Mouse (Mus musculus) left cerebral cortex, adult 2 months (tissue): ENCODE data around the gene Usf2. TPM values are rescaled to one million over a fixed set of nuclear protein-coding genes. Genes with fewer than 3 reads are reported as not detected.

ENCODE experiments used
- DNase-seq, 2 experiments: peaks; one replicate each; pipeline ENCODE4 v3.0.0; 2021 to 2022; ENCODE audit warnings: low spot score in 2 of 2, mixed read lengths in 1 of 2; ENCODE audit errors: extremely low spot score in 1 of 2
- H3K27ac ChIP-seq: fragments of 200-600 bp; 2 replicates; pipeline ENCODE4 v1.8.1; 2022
- H3K4me3 ChIP-seq: fragments of 200-600 bp; 2 replicates; pipeline ENCODE4 v1.8.1; 2022
- CTCF ChIP-seq: fragments of 200-600 bp; IDR thresholded peaks from 2 replicates; pipeline ENCODE4 v1.8.1; 2022; ENCODE audit warnings: antibody characterized with exemption, mild to moderate bottlenecking, moderate library complexity
- intact Hi-C: fragments of 180-260 bp; cut with DNase I; formaldehyde crosslinking; loops from one replicate; pipeline ENCODE4 v1.15.1; 2025
- total RNA-seq, 2 experiments: library from RNA; stranded (reverse); gene quantifications; 2 replicates each; pipeline ENCODE4 v1.2.3; 2021

Gene Usf2
- total RNA-seq, 2 experiments from 2014 or later, result 131 to 134 TPM

GRCm38 (mm10) chr7:30908992-30909431 is 47.6 kb downstream of the Usf2 start:
- DNase-seq, result no peak
- intact Hi-C loops, result no loop called here
- no peak for TF ChIP-seq CTCF
- Histone ChIP-seq H3K4me3 (no peak overlapping the region), H3K27ac (no peak overlapping the region)

- Histone ChIP-seq H3K27ac (no peak overlapping the region), H3K4me3 (no peak overlapping the region)
- TF ChIP-seq CTCF, result no peak
- DNase-seq, result no peak
- intact Hi-C loops, result no loop called here
These were observed 48.2 kb downstream of the Usf2 start for GRCm38 (mm10) chr7:30908277-30908991.

- TF ChIP-seq CTCF, result peak; percentile 72
- H3K4me3 ChIP-seq, result no peak overlapping the region
- intact Hi-C loops, result loop anchor here (2.0 to 5.0 kb wide), 2 partner anchors 31 to 307 kb away; partner anchors contain the start of gene Zbtb32
- DNase-seq, result peak; percentile 24 to 46
- no peak overlapping the region for H3K27ac ChIP-seq
These were observed 52.6 kb downstream of the Usf2 start for GRCm38 (mm10) chr7:30904042-30904441.

Other genes starting within 250 kb of the Usf2 start
- under 1 TPM; 0.70 TPM for gene Atp4a, start 244.6 kb downstream of the Usf2 start, total RNA-seq
- 100 to 1,000 TPM; 119 to 127 TPM for gene Tmem147, start 227.3 kb downstream of the Usf2 start, total RNA-seq
- not detected for gene Gapdhs, start 213.1 kb downstream of the Usf2 start, total RNA-seq
- 1 to 10 TPM; 7.8 to 8.7 TPM for gene Sbsn, start 205.3 kb downstream of the Usf2 start, total RNA-seq
- 1 to 10 TPM; 1.9 to 2.1 TPM for gene Dmkn, start 193.0 kb downstream of the Usf2 start, total RNA-seq
- not detected for gene Krtdap, start 168.9 kb downstream of the Usf2 start, total RNA-seq
- not detected for gene Ffar2, start 133.0 kb downstream of the Usf2 start, total RNA-seq
- not detected for gene Ffar3, start 100.6 kb downstream of the Usf2 start, total RNA-seq
- gene Ffar1, start 95.2 kb downstream of the Usf2 start, total RNA-seq, result not detected
- not detected for gene Cd22, start 76.5 kb downstream of the Usf2 start, total RNA-seq
- 10 to 100 TPM; 91.1 to 93.1 TPM for gene Mag, start 41.9 kb downstream of the Usf2 start, total RNA-seq
- not detected for gene Hamp2, start 32.1 kb downstream of the Usf2 start, total RNA-seq
- gene Hamp, start 12.8 kb downstream of the Usf2 start, total RNA-seq, result not detected
- gene Lsr, start 16.7 kb upstream of the Usf2 start, total RNA-seq, result 10 to 100 TPM; 10.1 to 10.2 TPM
- gene Fam187b, start 17.0 kb upstream of the Usf2 start, total RNA-seq, result under 1 TPM; 0.23 to 0.38 TPM
- gene Fxyd5, start 85.7 kb upstream of the Usf2 start, total RNA-seq, result 10 to 100 TPM; 34.1 to 39.0 TPM
- gene Fxyd7, start 94.7 kb upstream of the Usf2 start, total RNA-seq, result 100 to 1,000 TPM; 174 to 184 TPM
- gene Fxyd1, start 100.4 kb upstream of the Usf2 start, total RNA-seq, result 10 to 100 TPM; 72.8 to 79.1 TPM
- gene Lgi4, start 102.5 kb upstream of the Usf2 start, total RNA-seq, result 10 to 100 TPM; 28.9 to 34.1 TPM
- gene Fxyd3, start 119.9 kb upstream of the Usf2 start, total RNA-seq, result not detected
- gene Hpn, start 158.5 kb upstream of the Usf2 start, total RNA-seq, result 1 to 10 TPM; 2.5 to 8.3 TPM
- gene Scn1b, start 170.2 kb upstream of the Usf2 start, total RNA-seq, result 100 to 1,000 TPM; 737 to 759 TPM
- 100 to 1,000 TPM; 107 to 118 TPM for gene Gramd1a, start 199.1 kb upstream of the Usf2 start, total RNA-seq